Mouse (Mus musculus): ENCODE results near the gene Man1a2. TPM values are rescaled to one million over a fixed set of nuclear protein-coding genes. Genes with fewer than 3 reads are reported as not detected.
A peak's percentile ranks its signal among the peaks of the same experiment; 100 is the strongest.

Gene Man1a2
- total and polyA plus RNA-seq, 2 experiments from 2014 or later: 51.5 to 70.7 TPM

- Histone ChIP-seq H3K27ac (ENCODE audit: low read depth, low read length) (no peak overlapping the region), H3K27me3 (ENCODE audit: insufficient read depth, low read length) (no peaks in the 10 kb centered on the region), H3K4me3 (ENCODE audit: low read depth, low read length) (no peak overlapping the region), H3K36me3 (ENCODE audit: insufficient read depth, low read length) (no peaks in the 10 kb centered on the region), H3K4me2 (ENCODE audit: low read depth, low read length, poor library complexity, severe bottlenecking) (no peak overlapping the region), H3K9me3 (ENCODE audit: low read length) (no peaks in the 10 kb centered on the region), H3K4me1 (ENCODE audit: insufficient read depth, low read length) (no peaks in the 10 kb centered on the region), H3K9ac (replicated peaks; ENCODE audit: low read length, poor library complexity, severe bottlenecking) (no peak overlapping the region)
- WGBS: 87% methylated on average over 6 of the region's 6 CpGs
- ATAC-seq (ENCODE audit: low FRiP score) (no peak), DNase-seq (ENCODE audit: low spot score) (no peak)
- no peak for TF ChIP-seq CTCF (IDR thresholded peaks at IDR 0.05)
These were observed 3.4 kb upstream of the Man1a2 start for GRCm38 (mm10) chr3:100688747-100689146.

- H3K4me1 ChIP-seq (ENCODE audit: insufficient read depth, low read length): peaks cover under 1% of the 10 kb centered on the region; the same call in 1 of the 2 replicates
- WGBS: 89% methylated on average over 8 of the region's 8 CpGs
- TF ChIP-seq CTCF (IDR thresholded peaks at IDR 0.05): no peak
- peak overlapping the region; percentile 98 for H3K27ac ChIP-seq (ENCODE audit: low read depth, low read length)
- H3K4me3 ChIP-seq (ENCODE audit: low read depth, low read length): no peak overlapping the region
- H3K9me3 ChIP-seq (ENCODE audit: low read length): no peaks in the 10 kb centered on the region
- no peak overlapping the region for H3K4me2 ChIP-seq (ENCODE audit: low read depth, low read length, poor library complexity, severe bottlenecking)
- no peaks in the 10 kb centered on the region for H3K27me3 ChIP-seq (ENCODE audit: insufficient read depth, low read length)
- H3K36me3 ChIP-seq (ENCODE audit: insufficient read depth, low read length): no peaks in the 10 kb centered on the region
- H3K9ac ChIP-seq (replicated peaks; ENCODE audit: low read length, poor library complexity, severe bottlenecking): no peak overlapping the region
- ATAC-seq (ENCODE audit: low FRiP score) (no peak), DNase-seq (ENCODE audit: low spot score) (no peak)
These were observed 1.5 kb upstream of the Man1a2 start for GRCm38 (mm10) chr3:100686756-100687155.

- Histone ChIP-seq H3K4me2 (ENCODE audit: low read depth, low read length, poor library complexity, severe bottlenecking) (peak overlapping the region; percentile 86), H3K27ac (ENCODE audit: low read depth, low read length) (peak overlapping the region; percentile 98), H3K9ac (replicated peaks; ENCODE audit: low read length, poor library complexity, severe bottlenecking) (peak overlapping the region; percentile 90), H3K27me3 (ENCODE audit: insufficient read depth, low read length) (no peaks in the 10 kb centered on the region), H3K9me3 (ENCODE audit: low read length) (no peaks in the 10 kb centered on the region), H3K4me3 (ENCODE audit: low read depth, low read length) (peak overlapping the region; percentile 54), H3K4me1 (ENCODE audit: insufficient read depth, low read length) (peaks cover 6% of the 10 kb centered on the region; the same call in 1 of the 2 replicates), H3K36me3 (ENCODE audit: insufficient read depth, low read length) (no peaks in the 10 kb centered on the region)
- DNase-seq (ENCODE audit: low spot score): peak; percentile 84
- ATAC-seq (ENCODE audit: low FRiP score): peak; percentile 91
- WGBS: under 1% methylated on average over 63 of the region's 77 CpGs
- TF ChIP-seq CTCF (IDR thresholded peaks at IDR 0.05): no peak
These were observed 564 bp upstream of the Man1a2 start for GRCm38 (mm10) chr3:100685763-100686370.

GRCm38 (mm10) chr3:100684234-100684975 is 898 bp downstream of the Man1a2 start:
- TF ChIP-seq CTCF (IDR thresholded peaks at IDR 0.05): no peak
- peak overlapping the region; percentile 54 for H3K4me3 ChIP-seq (ENCODE audit: low read depth, low read length)
- peak overlapping the region; percentile 90 for H3K9ac ChIP-seq (replicated peaks; ENCODE audit: low read length, poor library complexity, severe bottlenecking)
- peak overlapping the region; percentile 26; the same call in 1 of the 2 replicates for H3K27ac ChIP-seq (ENCODE audit: low read depth, low read length)
- no peaks in the 10 kb centered on the region for H3K36me3 ChIP-seq (ENCODE audit: insufficient read depth, low read length)
- H3K27me3 ChIP-seq (ENCODE audit: insufficient read depth, low read length): no peaks in the 10 kb centered on the region
- H3K4me2 ChIP-seq (ENCODE audit: low read depth, low read length, poor library complexity, severe bottlenecking): peak overlapping the region; percentile 86
- no peak for ATAC-seq (ENCODE audit: low FRiP score)
- H3K9me3 ChIP-seq (ENCODE audit: low read length): no peaks in the 10 kb centered on the region
- peaks cover 9% of the 10 kb centered on the region; the same call in 1 of the 2 replicates for H3K4me1 ChIP-seq (ENCODE audit: insufficient read depth, low read length)
- DNase-seq (ENCODE audit: low spot score): peak; percentile 34
- under 1% methylated on average over 25 of the region's 25 CpGs for WGBS

- ATAC-seq (ENCODE audit: low FRiP score) (no peak), DNase-seq (ENCODE audit: low spot score) (no peak)
- Histone ChIP-seq H3K4me2 (ENCODE audit: low read depth, low read length, poor library complexity, severe bottlenecking) (peak overlapping the region; percentile 86), H3K27me3 (ENCODE audit: insufficient read depth, low read length) (no peaks in the 10 kb centered on the region), H3K36me3 (ENCODE audit: insufficient read depth, low read length) (no peaks in the 10 kb centered on the region), H3K4me1 (ENCODE audit: insufficient read depth, low read length) (peaks cover 9% of the 10 kb centered on the region; the same call in 1 of the 2 replicates), H3K9ac (replicated peaks; ENCODE audit: low read length, poor library complexity, severe bottlenecking) (no peak overlapping the region), H3K9me3 (ENCODE audit: low read length) (no peaks in the 10 kb centered on the region), H3K27ac (ENCODE audit: low read depth, low read length) (no peak overlapping the region), H3K4me3 (ENCODE audit: low read depth, low read length) (peak overlapping the region; percentile 54)
- no peak for TF ChIP-seq CTCF (IDR thresholded peaks at IDR 0.05)
- 18% methylated on average over 3 of the region's 3 CpGs for WGBS
These were observed 2.5 kb downstream of the Man1a2 start for GRCm38 (mm10) chr3:100682841-100683240.

- Histone ChIP-seq H3K27me3 (ENCODE audit: insufficient read depth, low read length) (no peaks in the 10 kb centered on the region), H3K4me1 (ENCODE audit: insufficient read depth, low read length) (peaks cover 9% of the 10 kb centered on the region; the same call in 1 of the 2 replicates), H3K27ac (ENCODE audit: low read depth, low read length) (no peak overlapping the region), H3K9me3 (ENCODE audit: low read length) (no peaks in the 10 kb centered on the region), H3K4me3 (ENCODE audit: low read depth, low read length) (peak overlapping the region; percentile 54), H3K4me2 (ENCODE audit: low read depth, low read length, poor library complexity, severe bottlenecking) (peak overlapping the region; percentile 86), H3K9ac (replicated peaks; ENCODE audit: low read length, poor library complexity, severe bottlenecking) (no peak overlapping the region), H3K36me3 (ENCODE audit: insufficient read depth, low read length) (no peaks in the 10 kb centered on the region)
- ATAC-seq (ENCODE audit: low FRiP score) (no peak), DNase-seq (ENCODE audit: low spot score) (no peak)
- no peak for TF ChIP-seq CTCF (IDR thresholded peaks at IDR 0.05)
- WGBS: 32% methylated on average over 4 of the region's 4 CpGs
These were observed 3.0 kb downstream of the Man1a2 start for GRCm38 (mm10) chr3:100682281-100682680.
